Comparison of ENCODE assay signal across 9 mouse cellular contexts in the genomic region with DNA sequence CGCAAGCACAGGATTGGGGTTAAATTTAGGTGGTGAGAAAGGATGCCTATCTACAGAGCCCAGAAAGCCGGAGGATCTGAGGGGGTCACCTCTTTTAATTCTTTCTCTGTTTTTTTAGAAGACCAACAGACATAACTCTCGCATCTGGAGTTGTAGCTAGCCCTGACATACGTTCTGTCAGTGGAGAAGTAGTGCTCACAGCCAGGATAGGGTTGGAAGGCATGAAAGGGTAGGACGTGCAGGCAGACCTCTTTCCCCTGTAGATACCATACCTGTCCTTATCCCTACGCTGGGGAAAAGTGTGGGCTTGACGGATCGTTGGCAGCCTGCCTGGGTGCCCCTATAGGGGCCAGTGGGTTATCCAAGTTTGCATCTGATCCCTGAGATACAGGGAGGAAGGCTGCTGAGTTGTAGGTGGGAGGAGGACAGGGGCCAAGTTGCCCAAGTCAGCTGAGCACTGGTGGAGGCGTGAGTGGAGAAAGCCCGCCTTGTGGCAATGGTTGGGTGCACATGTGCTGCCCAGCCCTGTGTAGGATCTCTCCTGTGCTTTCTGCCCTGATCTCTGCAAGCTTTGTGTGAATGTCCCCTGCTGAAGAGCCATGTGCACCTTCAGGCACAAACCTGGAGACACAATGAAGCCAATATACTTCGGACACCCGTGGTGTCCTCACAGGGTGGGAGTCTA. TPM values are rescaled to one million over a fixed set of nuclear protein-coding genes. Genes with fewer than 3 reads are reported as not detected.
DNase-seq lines count a peak whose midpoint lies in the region; ATAC-seq and TF ChIP-seq lines count a peak whose summit lies in the region.
"Had no signal": no experiment of that assay in that cellular context is flagged by ENCODE, and none has a peak within 500 bp of the region (broad histone marks: within the 10 kb centered on the region; RNA-seq: fewer than 3 reads in every experiment).

No protein-coding gene starts in this region.

- H3K4me1 ChIP-seq in heart, embryonic 10.5 days = peaks cover 21% of the 10 kb centered on the region
- peaks cover 3% of the 10 kb centered on the region; the same call in 1 of the 2 replicates for H3K4me1 ChIP-seq in hindbrain, embryonic 11.5 days (replicated peaks; ENCODE audit: control insufficient read depth, insufficient read depth, low read length)
- H3K4me1 ChIP-seq in liver, postnatal 0 days (ENCODE audit: insufficient read depth) = peaks cover 6% of the 10 kb centered on the region

- H3K27ac ChIP-seq in heart, embryonic 10.5 days = no peak overlapping the region
- no peak overlapping the region for H3K27ac ChIP-seq in hindbrain, embryonic 11.5 days (ENCODE audit: low read depth, low read length)
- H3K27ac ChIP-seq in liver, postnatal 0 days (ENCODE audit: low read depth) = no peak overlapping the region

- TF ChIP-seq CTCF in liver, postnatal 0 days (IDR thresholded peaks at IDR 0.05; ENCODE audit: low read depth) = no peak

- no peak for TF ChIP-seq EP300 in liver, postnatal 0 days (IDR thresholded peaks at IDR 0.05; ENCODE audit: low read depth)

- no peak overlapping the region for H3K9ac ChIP-seq in hindbrain, embryonic 11.5 days (ENCODE audit: low read depth, low read length)
- H3K9ac ChIP-seq in liver, postnatal 0 days (replicated peaks) = no peak overlapping the region

- WGBS in heart, embryonic 10.5 days = 45% methylated on average over 12 of the region's 12 CpGs
- WGBS in hindbrain, embryonic 11.5 days = 74% methylated on average over 12 of the region's 12 CpGs
- 54% methylated on average over 12 of the region's 12 CpGs for WGBS in liver, postnatal 0 days (ENCODE audit: insufficient replicate concordance)

- H3K9me3 ChIP-seq in heart, embryonic 10.5 days = no peaks in the 10 kb centered on the region
- H3K9me3 ChIP-seq in hindbrain, embryonic 11.5 days (ENCODE audit: control insufficient read depth, low read length) = no peaks in the 10 kb centered on the region
- no peaks in the 10 kb centered on the region for H3K9me3 ChIP-seq in liver, postnatal 0 days (ENCODE audit: low read length)

- no peak for ATAC-seq in hindbrain, embryonic 11.5 days (ENCODE audit: low FRiP score)
- no peak for ATAC-seq in liver, postnatal 0 days

- H3K36me3 ChIP-seq in heart, embryonic 10.5 days = no peaks in the 10 kb centered on the region
- H3K36me3 ChIP-seq in hindbrain, embryonic 11.5 days (ENCODE audit: control insufficient read depth, insufficient read depth, low read length) = no peaks in the 10 kb centered on the region
- no peaks in the 10 kb centered on the region for H3K36me3 ChIP-seq in liver, postnatal 0 days (replicated peaks; ENCODE audit: insufficient read depth, low read length)

- H3K27me3 ChIP-seq in heart, embryonic 10.5 days (ENCODE audit: insufficient read depth, poor library complexity, severe bottlenecking) = peaks cover 23% of the 10 kb centered on the region
- no peaks in the 10 kb centered on the region for H3K27me3 ChIP-seq in hindbrain, embryonic 11.5 days (ENCODE audit: control insufficient read depth, insufficient read depth, low read length)
- peaks cover 4% of the 10 kb centered on the region; the same call in 1 of the 2 replicates for H3K27me3 ChIP-seq in liver, postnatal 0 days (ENCODE audit: insufficient read depth, low read length)

- peak overlapping the region; percentile 62 for H3K4me3 ChIP-seq in heart, embryonic 10.5 days
- no peak overlapping the region for H3K4me3 ChIP-seq in hindbrain, embryonic 11.5 days (ENCODE audit: low read depth, low read length)
- no peak overlapping the region for H3K4me3 ChIP-seq in liver, postnatal 0 days (ENCODE audit: low read depth, low read length)

- peak overlapping the region; percentile 79; the same call in 1 of the 2 replicates for H3K4me2 ChIP-seq in hindbrain, embryonic 11.5 days (replicated peaks; ENCODE audit: low read depth, low read length)
- 0 out of 2 replicates have a peak overlapping the region, but pooled peaks have one; percentile 53 for H3K4me2 ChIP-seq in liver, postnatal 0 days (ENCODE audit: low read depth, low read length)

- DNase-seq in heart, embryonic 10.5 days (ENCODE audit: low spot score) = no peak
- DNase-seq in heart, adult 18-20 months = no peak
- peak; percentile 8 for DNase-seq in MN1 (ENCODE audit: low spot score)
- DNase-seq in hindbrain, embryonic 11.5 days (ENCODE audit: low spot score) = no peak
- DNase-seq in liver, postnatal 0 days = no peak
- no peak for DNase-seq in layer of hippocampus, postnatal 25 days (ENCODE audit: extremely low spot score in 1 of 2, low spot score in 1 of 2)
- DNase-seq in testis, postnatal 14 days (ENCODE audit: low spot score) = no peak
- no peak for DNase-seq in layer of hippocampus, adult 11-12 months (ENCODE audit: low spot score)
- DNase-seq: cerebellum, adult 11-12 months had no signal

RNA-seq across cellular contexts. Expression of gene Col24a1, which starts 1.5 kb away (rescaled TPM):
- polyA plus RNA-seq in heart, embryonic 10.5 days (2016; fragmentation: Nextera tagmentation; extraction: Ambion mirVana) = 0.34 and 0.63 TPM in 2 replicates
- total RNA-seq in heart, adult 18-20 months (2021) = under 1 TPM in 1 of 2 experiments, not detected in 1; 0.05 TPM
- 0.40 and 0.63 TPM in 2 replicates for polyA plus RNA-seq in hindbrain, embryonic 11.5 days (2014; fragmentation: Nextera tagmentation; extraction: Ambion mirVana)
- polyA plus RNA-seq in liver, postnatal 0 days (2015; fragmentation: Nextera tagmentation; extraction: Ambion mirVana) = 0.21 and 0.33 TPM in 2 replicates
- total RNA-seq in layer of hippocampus, postnatal 25 days (2021) = under 1 TPM; 0.15 to 0.31 TPM
